Mouse (Mus musculus): ENCODE results near the gene Pank4. TPM values are rescaled to one million over a fixed set of nuclear protein-coding genes. Genes with fewer than 3 reads are reported as not detected.
A peak's percentile ranks its signal among the peaks of the same experiment; 100 is the strongest.

The Pank4 gene
- polyA plus RNA-seq, 1 experiment from 2014 or later: 20.7 TPM

- Histone ChIP-seq H3K9me3 (replicated peaks; ENCODE audit: control insufficient read depth, low read length) (no peaks in the 10 kb centered on the region), H3K27ac (ENCODE audit: low read length) (no peak overlapping the region), H3K36me3 (ENCODE audit: control insufficient read depth, insufficient read depth) (no peaks in the 10 kb centered on the region), H3K4me2 (ENCODE audit: low read depth, low read length) (no peak overlapping the region), H3K4me1 (ENCODE audit: control insufficient read depth, low read depth, low read length) (peaks cover 6% of the 10 kb centered on the region), H3K9ac (ENCODE audit: low read depth, low read length) (no peak overlapping the region), H3K27me3 (ENCODE audit: control insufficient read depth, insufficient read depth, low read depth, low read length) (peaks cover 71% of the 10 kb centered on the region), H3K4me3 (ENCODE audit: low read depth, low read length) (no peak overlapping the region)
- ATAC-seq (ENCODE audit: low read depth): no peak
- WGBS (ENCODE audit: insufficient replicate concordance): 55% methylated on average over 6 of the region's 6 CpGs
Measured at GRCm38 (mm10) chr4:154948940-154949588, 14.9 kb upstream of the Pank4 start.

GRCm38 (mm10) chr4:154949589-154949982, 14.3 kb upstream of the Pank4 start:
- no peak overlapping the region for H3K27ac ChIP-seq (ENCODE audit: low read length)
- ATAC-seq (ENCODE audit: low read depth): no peak
- H3K4me1 ChIP-seq (ENCODE audit: control insufficient read depth, low read depth, low read length): peaks cover 5% of the 10 kb centered on the region
- no peaks in the 10 kb centered on the region for H3K36me3 ChIP-seq (ENCODE audit: control insufficient read depth, insufficient read depth)
- no peak overlapping the region for H3K4me2 ChIP-seq (ENCODE audit: low read depth, low read length)
- peaks cover 76% of the 10 kb centered on the region for H3K27me3 ChIP-seq (ENCODE audit: control insufficient read depth, insufficient read depth, low read depth, low read length)
- 15% methylated on average over 16 of the region's 16 CpGs for WGBS (ENCODE audit: insufficient replicate concordance)
- H3K9me3 ChIP-seq (replicated peaks; ENCODE audit: control insufficient read depth, low read length): no peaks in the 10 kb centered on the region
- no peak overlapping the region for H3K9ac ChIP-seq (ENCODE audit: low read depth, low read length)
- H3K4me3 ChIP-seq (ENCODE audit: low read depth, low read length): no peak overlapping the region

- no peak for ATAC-seq (ENCODE audit: low read depth)
- Histone ChIP-seq H3K9me3 (replicated peaks; ENCODE audit: control insufficient read depth, low read length) (no peaks in the 10 kb centered on the region), H3K36me3 (ENCODE audit: control insufficient read depth, insufficient read depth) (no peaks in the 10 kb centered on the region), H3K4me3 (ENCODE audit: low read depth, low read length) (no peak overlapping the region), H3K4me1 (ENCODE audit: control insufficient read depth, low read depth, low read length) (peaks cover 2% of the 10 kb centered on the region), H3K4me2 (ENCODE audit: low read depth, low read length) (no peak overlapping the region), H3K27ac (ENCODE audit: low read length) (no peak overlapping the region), H3K9ac (ENCODE audit: low read depth, low read length) (no peak overlapping the region), H3K27me3 (ENCODE audit: control insufficient read depth, insufficient read depth, low read depth, low read length) (peaks cover 91% of the 10 kb centered on the region)
- 6% methylated on average over 26 of the region's 26 CpGs for WGBS (ENCODE audit: insufficient replicate concordance)
Measured at GRCm38 (mm10) chr4:154952461-154953241, 11.3 kb upstream of the Pank4 start.

GRCm38 (mm10) chr4:154956604-154957003, 7.3 kb upstream of the Pank4 start:
- ATAC-seq (ENCODE audit: low read depth): no peak
- peaks cover 98% of the 10 kb centered on the region for H3K27me3 ChIP-seq (ENCODE audit: control insufficient read depth, insufficient read depth, low read depth, low read length)
- no peak overlapping the region for H3K4me3 ChIP-seq (ENCODE audit: low read depth, low read length)
- 37% methylated on average over 9 of the region's 9 CpGs for WGBS (ENCODE audit: insufficient replicate concordance)
- H3K27ac ChIP-seq (ENCODE audit: low read length): no peak overlapping the region
- no peaks in the 10 kb centered on the region for H3K36me3 ChIP-seq (ENCODE audit: control insufficient read depth, insufficient read depth)
- H3K4me2 ChIP-seq (ENCODE audit: low read depth, low read length): no peak overlapping the region
- H3K9me3 ChIP-seq (replicated peaks; ENCODE audit: control insufficient read depth, low read length): no peaks in the 10 kb centered on the region
- no peak overlapping the region for H3K9ac ChIP-seq (ENCODE audit: low read depth, low read length)
- peaks cover 12% of the 10 kb centered on the region for H3K4me1 ChIP-seq (ENCODE audit: control insufficient read depth, low read depth, low read length)

- no peaks in the 10 kb centered on the region for H3K36me3 ChIP-seq (ENCODE audit: control insufficient read depth, insufficient read depth)
- no peak for ATAC-seq (ENCODE audit: low read depth)
- peaks cover 12% of the 10 kb centered on the region for H3K4me1 ChIP-seq (ENCODE audit: control insufficient read depth, low read depth, low read length)
- no peaks in the 10 kb centered on the region for H3K9me3 ChIP-seq (replicated peaks; ENCODE audit: control insufficient read depth, low read length)
- 50% methylated on average over 13 of the region's 13 CpGs for WGBS (ENCODE audit: insufficient replicate concordance)
- H3K4me3 ChIP-seq (ENCODE audit: low read depth, low read length): no peak overlapping the region
- peaks cover 98% of the 10 kb centered on the region for H3K27me3 ChIP-seq (ENCODE audit: control insufficient read depth, insufficient read depth, low read depth, low read length)
- H3K27ac ChIP-seq (ENCODE audit: low read length): no peak overlapping the region
- H3K9ac ChIP-seq (ENCODE audit: low read depth, low read length): no peak overlapping the region
- no peak overlapping the region for H3K4me2 ChIP-seq (ENCODE audit: low read depth, low read length)
Measured at GRCm38 (mm10) chr4:154957289-154957993, 6.5 kb upstream of the Pank4 start.

GRCm38 (mm10) chr4:154958171-154958570, 5.8 kb upstream of the Pank4 start:
- ATAC-seq (ENCODE audit: low read depth): no peak
- no peaks in the 10 kb centered on the region for H3K36me3 ChIP-seq (ENCODE audit: control insufficient read depth, insufficient read depth)

GRCm38 (mm10) chr4:154958621-154959020, 5.3 kb upstream of the Pank4 start:
- Histone ChIP-seq H3K9me3 (replicated peaks; ENCODE audit: control insufficient read depth, low read length) (no peaks in the 10 kb centered on the region), H3K36me3 (ENCODE audit: control insufficient read depth, insufficient read depth) (no peaks in the 10 kb centered on the region), H3K9ac (ENCODE audit: low read depth, low read length) (no peak overlapping the region), H3K4me2 (ENCODE audit: low read depth, low read length) (no peak overlapping the region), H3K27ac (ENCODE audit: low read length) (no peak overlapping the region), H3K27me3 (ENCODE audit: control insufficient read depth, insufficient read depth, low read depth, low read length) (peaks cover 98% of the 10 kb centered on the region), H3K4me3 (ENCODE audit: low read depth, low read length) (no peak overlapping the region), H3K4me1 (ENCODE audit: control insufficient read depth, low read depth, low read length) (peaks cover 20% of the 10 kb centered on the region)
- ATAC-seq (ENCODE audit: low read depth): no peak
- 15% methylated on average over 8 of the region's 8 CpGs for WGBS (ENCODE audit: insufficient replicate concordance)

More at GRCm38 (mm10) chr4:154958171-154958570, 5.8 kb upstream of the Pank4 start:
- H3K4me1 ChIP-seq (ENCODE audit: control insufficient read depth, low read depth, low read length): peaks cover 15% of the 10 kb centered on the region
- 4% methylated on average over 15 of the region's 15 CpGs for WGBS (ENCODE audit: insufficient replicate concordance)
- no peaks in the 10 kb centered on the region for H3K9me3 ChIP-seq (replicated peaks; ENCODE audit: control insufficient read depth, low read length)
- no peak overlapping the region for H3K4me2 ChIP-seq (ENCODE audit: low read depth, low read length)
- no peak overlapping the region for H3K27ac ChIP-seq (ENCODE audit: low read length)
- H3K4me3 ChIP-seq (ENCODE audit: low read depth, low read length): no peak overlapping the region
- H3K9ac ChIP-seq (ENCODE audit: low read depth, low read length): no peak overlapping the region
- H3K27me3 ChIP-seq (ENCODE audit: control insufficient read depth, insufficient read depth, low read depth, low read length): peaks cover 98% of the 10 kb centered on the region

GRCm38 (mm10) chr4:154960021-154960689, 3.8 kb upstream of the Pank4 start:
- Histone ChIP-seq H3K9ac (ENCODE audit: low read depth, low read length) (no peak overlapping the region), H3K27ac (ENCODE audit: low read length) (no peak overlapping the region), H3K4me3 (ENCODE audit: low read depth, low read length) (peak overlapping the region; percentile 44), H3K36me3 (ENCODE audit: control insufficient read depth, insufficient read depth) (no peaks in the 10 kb centered on the region), H3K27me3 (ENCODE audit: control insufficient read depth, insufficient read depth, low read depth, low read length) (peaks cover 85% of the 10 kb centered on the region), H3K9me3 (replicated peaks; ENCODE audit: control insufficient read depth, low read length) (no peaks in the 10 kb centered on the region), H3K4me1 (ENCODE audit: control insufficient read depth, low read depth, low read length) (peaks cover 25% of the 10 kb centered on the region), H3K4me2 (ENCODE audit: low read depth, low read length) (peak overlapping the region; percentile 49)
- 24% methylated on average over 20 of the region's 20 CpGs for WGBS (ENCODE audit: insufficient replicate concordance)
- no peak for ATAC-seq (ENCODE audit: low read depth)

All from liver, embryonic 16.5 days (tissue).